ENCODE assay signal across 8 mouse cellular contexts in the genomic region with DNA sequence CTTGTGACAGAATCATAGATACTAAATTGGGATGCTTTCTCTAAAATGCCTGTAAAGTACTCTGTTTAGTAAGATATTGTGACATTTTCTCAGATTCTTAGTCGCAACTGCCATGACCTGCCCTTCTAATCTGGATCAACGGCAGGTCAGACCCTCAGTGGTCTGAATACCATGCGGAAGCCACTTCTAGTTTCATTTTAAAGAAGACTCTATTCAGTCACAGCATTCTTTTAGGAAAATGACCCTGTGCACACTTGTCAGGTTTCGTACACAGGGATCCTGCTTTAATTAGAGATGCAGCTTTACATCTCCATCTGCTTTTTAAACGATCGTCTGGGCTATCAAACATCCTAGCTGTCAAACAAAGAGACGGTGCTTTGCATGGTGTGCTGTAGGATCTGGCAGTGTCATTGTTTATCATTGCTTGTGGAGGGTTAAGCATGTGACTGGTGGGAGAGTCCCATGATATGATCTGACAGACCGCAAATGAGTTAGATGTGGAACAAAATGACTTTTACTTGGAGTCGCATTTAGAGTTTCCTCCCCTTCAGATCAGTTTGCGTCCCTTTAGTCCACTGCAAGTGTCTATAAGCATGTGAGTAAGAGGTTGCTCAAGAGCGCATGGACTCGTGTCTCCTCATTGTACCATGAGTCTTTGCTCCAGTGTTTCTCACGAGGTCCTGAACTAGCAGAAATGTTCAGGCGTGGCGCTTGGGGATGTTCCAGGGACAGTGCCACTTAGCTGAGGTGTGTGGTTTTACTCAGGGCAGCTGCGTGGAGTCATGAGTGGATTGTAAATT. TPM values are rescaled to one million over a fixed set of nuclear protein-coding genes. Genes with fewer than 3 reads are reported as not detected.
A peak's percentile ranks its signal among the peaks of the same experiment; 100 is the strongest.
DNase-seq lines count a peak whose midpoint lies in the region; ATAC-seq lines count a peak whose summit lies in the region.

No protein-coding gene starts in this region.

- no peak for DNase-seq in heart, postnatal 36 days
- DNase-seq in CD4-positive helper T cell, adult 2 months (ENCODE audit: low read depth, low spot score), result peak; percentile 90
- peak; percentile 39 for DNase-seq in lung, postnatal 14 days
- no peak for DNase-seq in retina, postnatal 1 day
- DNase-seq in ovary, adult 18-20 months (ENCODE audit: low spot score), result no peak

- no peaks in the 10 kb centered on the region for H3K9me3 ChIP-seq in heart, embryonic 11.5 days (replicated peaks; ENCODE audit: control insufficient read depth, low read length)
- no peaks in the 10 kb centered on the region for H3K9me3 ChIP-seq in kidney, embryonic 16.5 days (ENCODE audit: low read length)

- no peak overlapping the region for H3K4me3 ChIP-seq in heart, embryonic 11.5 days (ENCODE audit: low read depth, low read length)
- H3K4me3 ChIP-seq in kidney, embryonic 16.5 days (ENCODE audit: low read length), result no peak overlapping the region

- H3K27me3 ChIP-seq in heart, embryonic 11.5 days (ENCODE audit: control insufficient read depth, insufficient read depth, low read length), result no peaks in the 10 kb centered on the region
- no peaks in the 10 kb centered on the region for H3K27me3 ChIP-seq in kidney, embryonic 16.5 days (ENCODE audit: insufficient read depth, low read length)

- intact Hi-C loops in heart, postnatal 36 days (cut with DNase I), result no loop called here

- no peak overlapping the region for H3K9ac ChIP-seq in heart, embryonic 11.5 days (ENCODE audit: low read depth, low read length)
- no peak overlapping the region for H3K9ac ChIP-seq in kidney, embryonic 16.5 days (replicated peaks; ENCODE audit: low read length)

- ATAC-seq in heart, embryonic 11.5 days (replicated peaks; ENCODE audit: insufficient number of reproducible peaks, low FRiP score, low TSS enrichment), result no peak
- ATAC-seq in common myeloid progenitor, adult 5-6 weeks (replicated peaks; ENCODE audit: low read depth, poor library complexity, severe bottlenecking), result peak; percentile 28
- no peak for ATAC-seq in kidney, embryonic 16.5 days (ENCODE audit: low FRiP score, low TSS enrichment)

- H3K27ac ChIP-seq in heart, embryonic 11.5 days (ENCODE audit: low read depth, low read length), result no peak overlapping the region
- H3K27ac ChIP-seq in kidney, embryonic 16.5 days (ENCODE audit: low read length), result no peak overlapping the region

- WGBS in heart, embryonic 11.5 days (ENCODE audit: insufficient replicate concordance), result 81% methylated on average over 16 of the region's 16 CpGs
- 73% methylated on average over 16 of the region's 16 CpGs for WGBS in kidney, embryonic 16.5 days

- H3K4me2 ChIP-seq in heart, embryonic 11.5 days, result peak overlapping the region; percentile 11; the same call in 1 of the 2 replicates
- H3K4me2 ChIP-seq in kidney, embryonic 16.5 days (replicated peaks; ENCODE audit: low read depth, low read length), result no peak overlapping the region

- peaks cover 22% of the 10 kb centered on the region for H3K4me1 ChIP-seq in heart, embryonic 11.5 days (ENCODE audit: control insufficient read depth, insufficient read depth, low read length)
- peaks cover 26% of the 10 kb centered on the region for H3K4me1 ChIP-seq in kidney, embryonic 16.5 days (ENCODE audit: insufficient read depth, low read length)

- H3K36me3 ChIP-seq in heart, embryonic 11.5 days (ENCODE audit: control insufficient read depth, insufficient read depth, low read length), result peaks cover 6% of the 10 kb centered on the region; the same call in 1 of the 2 replicates
- peaks cover 20% of the 10 kb centered on the region for H3K36me3 ChIP-seq in kidney, embryonic 16.5 days (ENCODE audit: insufficient read depth, low read length)

RNA-seq across cellular contexts. Expression of gene Cipc, which starts 3.5 kb away (rescaled TPM):
- polyA plus RNA-seq in heart, embryonic 11.5 days (2014; fragmentation: Nextera tagmentation; extraction: Ambion mirVana), result 26.7 and 31.0 TPM in 2 replicates
- total RNA-seq in heart, postnatal 36 days (2021), result 10 to 100 TPM; 46.4 to 48.4 TPM
- 23.8 and 33.9 TPM in 2 replicates for total RNA-seq in common myeloid progenitor, adult 5-6 weeks (2017)
- polyA plus RNA-seq in kidney, embryonic 16.5 days (2015; fragmentation: Nextera tagmentation; extraction: Ambion mirVana), result 24.0 and 24.9 TPM in 2 replicates

RNA-seq across cellular contexts. Expression of gene Zdhhc22, which starts 39.9 kb away (rescaled TPM):
- polyA plus RNA-seq in heart, embryonic 11.5 days (2014; fragmentation: Nextera tagmentation; extraction: Ambion mirVana), result 0.20 TPM in 1 of 2 replicates, not detected in the other
- not detected for total RNA-seq in heart, postnatal 36 days (2021)
- total RNA-seq in common myeloid progenitor, adult 5-6 weeks (2017), result not detected in 2 replicates
- polyA plus RNA-seq in kidney, embryonic 16.5 days (2015; fragmentation: Nextera tagmentation; extraction: Ambion mirVana), result 0.14 TPM in 1 of 2 replicates, not detected in the other

Comparison
In these comparisons a context has a peak if more than half of its experiments do, and no peak if none do; other contexts are left out.
1. DNase-seq: peak in CD4-positive helper T cell, adult 2 months (single experiment) and lung, postnatal 14 days (single experiment); none in heart, postnatal 36 days (0 of 2), retina, postnatal 1 day (single experiment) and ovary, adult 18-20 months (single experiment).